Mouse (Mus musculus) testis, adult 10 weeks (tissue): Measurements from ENCODE around the gene Olfr64. TPM values are rescaled to one million over a fixed set of nuclear protein-coding genes. Genes with fewer than 3 reads are reported as not detected.

Experiments
- polyA plus RNA-seq: library from polyadenylated mRNA; stranded (reverse); fragments of 350-450 nt; fragmentation: Illumina TruSeq; extraction: RNeasy Lipid Tissue Mini Kit (QIAGEN cat#74804); gene quantifications from one replicate; pipeline ENCODE4 v1.2.3, GENCODE M21; 2014; ENCODE audit warnings: low read depth, low replicate concordance

Gene Olfr64
- not detected for polyA plus RNA-seq

GRCm38 (mm10) chr7:103894385-103894784 lies at the start of gene Olfr64:
Gene Olfr64, minus strand, starts transcription at chr7:103894485.

GRCm38 (mm10) chr7:103934264-103934663 lies 40.0 kb upstream of the Olfr64 start, which contains the start of gene Olfr632:
Gene Olfr632, plus strand, starts transcription at chr7:103934347.

GRCm38 (mm10) chr7:103928525-103928924 lies 34.2 kb upstream of the Olfr64 start, which contains the start of gene Olfr631:
Gene Olfr631, plus strand, starts transcription at chr7:103928825.

GRCm38 (mm10) chr7:103903187-103903586 lies 8.9 kb upstream of the Olfr64 start, which contains the start of gene Olfr65:
Gene Olfr65, plus strand, starts transcription at chr7:103903487.

GRCm38 (mm10) chr7:103886152-103886551 lies 8.1 kb downstream of the Olfr64 start, which contains the start of gene Olfr66:
Gene Olfr66, minus strand, starts transcription at chr7:103886252.

GRCm38 (mm10) chr7:103853090-103853489 lies 41.2 kb downstream of the Olfr64 start, which contains the start of gene Hbb-y:
Gene Hbb-y, minus strand, starts transcription at chr7:103853216.

GRCm38 (mm10) chr7:103843034-103843433 lies 51.3 kb downstream of the Olfr64 start, which contains the start of gene Hbb-bh1:
Gene Hbb-bh1, minus strand, starts transcription at chr7:103843164.

GRCm38 (mm10) chr7:103840268-103840667 lies 54.0 kb downstream of the Olfr64 start, which contains the start of gene Hbb-bh2:
Gene Hbb-bh2, minus strand, starts transcription at chr7:103840520.

Other genes starting within 250 kb of the Olfr64 start
- not detected for gene Olfr623, start 230.8 kb downstream of the Olfr64 start, polyA plus RNA-seq
- 0.06 TPM for gene Olfr624, start 223.3 kb downstream of the Olfr64 start, polyA plus RNA-seq
- not detected for gene Olfr625-ps1, start 211.8 kb downstream of the Olfr64 start, polyA plus RNA-seq
- gene Olfr243, start 179.8 kb downstream of the Olfr64 start, polyA plus RNA-seq = not detected
- not detected for gene Olfr628, start 164.1 kb downstream of the Olfr64 start, polyA plus RNA-seq
- gene Olfr629, start 149.5 kb downstream of the Olfr64 start, polyA plus RNA-seq = not detected
- not detected for gene Olfr630, start 137.2 kb downstream of the Olfr64 start, polyA plus RNA-seq
- gene Olfr69, start 122.9 kb downstream of the Olfr64 start, polyA plus RNA-seq = not detected
- gene Olfr68, start 114.8 kb downstream of the Olfr64 start, polyA plus RNA-seq = not detected
- gene Olfr67, start 102.7 kb downstream of the Olfr64 start, polyA plus RNA-seq = not detected
- gene Hbb-bt, start 80.5 kb downstream of the Olfr64 start, polyA plus RNA-seq = 0.62 TPM
- gene Hbb-bs, start 66.4 kb downstream of the Olfr64 start, polyA plus RNA-seq = 9.6 TPM
- gene Hbb-bh2, start 54.0 kb downstream of the Olfr64 start, polyA plus RNA-seq = not detected
- not detected for gene Hbb-bh1, start 51.3 kb downstream of the Olfr64 start, polyA plus RNA-seq
- not detected for gene Hbb-y, start 41.3 kb downstream of the Olfr64 start, polyA plus RNA-seq
- gene Olfr66, start 8.2 kb downstream of the Olfr64 start, polyA plus RNA-seq = not detected
- not detected for gene Olfr65, start 9.0 kb upstream of the Olfr64 start, polyA plus RNA-seq
- not detected for gene Olfr631, start 34.3 kb upstream of the Olfr64 start, polyA plus RNA-seq
- gene Olfr632, start 39.9 kb upstream of the Olfr64 start, polyA plus RNA-seq = not detected
- gene Olfr633, start 50.0 kb upstream of the Olfr64 start, polyA plus RNA-seq = not detected
- gene Olfr635, start 76.7 kb upstream of the Olfr64 start, polyA plus RNA-seq = 0.03 TPM
- gene Olfr638, start 104.3 kb upstream of the Olfr64 start, polyA plus RNA-seq = not detected
- gene Olfr639, start 122.8 kb upstream of the Olfr64 start, polyA plus RNA-seq = 0.07 TPM
- gene Olfr640, start 131.1 kb upstream of the Olfr64 start, polyA plus RNA-seq = not detected
- gene Olfr641, start 141.0 kb upstream of the Olfr64 start, polyA plus RNA-seq = not detected
- 0.13 TPM for gene Olfr642, start 158.2 kb upstream of the Olfr64 start, polyA plus RNA-seq
- gene 4930516K23Rik, start 167.0 kb upstream of the Olfr64 start, polyA plus RNA-seq = 0.67 TPM
- not detected for gene Olfr644, start 177.4 kb upstream of the Olfr64 start, polyA plus RNA-seq
- gene Olfr645, start 191.0 kb upstream of the Olfr64 start, polyA plus RNA-seq = 0.07 TPM
- gene Olfr646, start 210.4 kb upstream of the Olfr64 start, polyA plus RNA-seq = not detected
- 11.9 TPM for gene Ubqln5, start 235.3 kb upstream of the Olfr64 start, polyA plus RNA-seq
- gene Olfr643, start 242.9 kb upstream of the Olfr64 start, polyA plus RNA-seq = 0.60 TPM
- gene Ubqln3, start 248.8 kb upstream of the Olfr64 start, polyA plus RNA-seq = 409 TPM